Comparison of ENCODE assay signal across 16 mouse cellular contexts in the genomic region with DNA sequence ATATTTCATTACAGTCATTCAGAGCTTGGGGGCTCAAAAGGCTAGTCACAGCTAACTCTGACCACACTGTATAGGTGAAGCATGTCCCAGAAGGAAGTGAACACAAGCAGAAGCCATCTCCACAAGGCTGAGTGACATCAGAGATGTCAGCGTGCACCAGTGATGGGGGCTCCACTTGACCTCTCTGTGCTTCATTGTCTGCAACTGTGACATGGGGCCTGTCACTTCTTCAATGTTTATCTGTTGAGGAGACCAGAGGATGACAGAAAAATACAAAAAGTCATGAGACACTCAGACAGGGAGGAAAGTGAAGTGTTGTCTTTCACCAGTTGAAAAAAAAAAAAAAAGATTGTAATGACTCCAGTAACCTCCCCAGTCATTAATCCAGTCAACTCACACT.
"Had no signal": no experiment of that assay in that cellular context is flagged by ENCODE, and none has a peak within 500 bp of the region (broad histone marks: within the 10 kb centered on the region; RNA-seq: fewer than 3 reads in every experiment).

No protein-coding gene starts in this region.

- H3K36me3 ChIP-seq: neural tube, embryonic 13.5 days; neural tube, embryonic 15.5 days; stomach, embryonic 15.5 days had no signal

- H3K4me2 ChIP-seq: neural tube, embryonic 13.5 days; neural tube, embryonic 15.5 days; stomach, embryonic 15.5 days had no signal

- H3K27me3 ChIP-seq: neural tube, embryonic 13.5 days; neural tube, embryonic 15.5 days; stomach, embryonic 15.5 days had no signal

- H3K4me3 ChIP-seq: neural tube, embryonic 13.5 days; neural tube, embryonic 15.5 days; stomach, embryonic 15.5 days had no signal

- DNase-seq: retina, postnatal 1 day; right cerebral cortex, adult 18-20 months; right cerebral cortex, postnatal 14 days; right cerebral cortex, postnatal 25 days; right cerebral cortex, postnatal 4 days; spleen, adult 18-20 months; thymus, adult 18-20 months; thymus, adult 2 months; thymus, postnatal 14 days; thymus, postnatal 25 days; thymus, postnatal 36 days; thymus, postnatal 4 days had no signal

- H3K9ac ChIP-seq: neural tube, embryonic 13.5 days; neural tube, embryonic 15.5 days; stomach, embryonic 15.5 days had no signal

- H3K9me3 ChIP-seq: neural tube, embryonic 13.5 days; neural tube, embryonic 15.5 days; stomach, embryonic 15.5 days had no signal

- H3K27ac ChIP-seq: neural tube, embryonic 13.5 days; neural tube, embryonic 15.5 days; stomach, embryonic 15.5 days; stomach, postnatal 0 days had no signal

- H3K4me1 ChIP-seq: stomach, embryonic 15.5 days had no signal
